Mouse (Mus musculus) liver, adult 2 months (tissue): Measurements from ENCODE around the gene Sec24c.

Experiments used
- CTCF ChIP-seq: fragments of 200-500 bp; IDR thresholded peaks from 2 replicates; pipeline ENCODE4 v1.5.1; 2011; ENCODE audit warnings: low read depth, low read length, control low read depth
- POLR2A ChIP-seq: fragments of 200-500 bp; IDR thresholded peaks from 2 replicates; pipeline ENCODE4 v1.6.1; 2011; ENCODE audit warnings: low read length, control low read depth; ENCODE audit not compliant: insufficient read depth; ENCODE audit errors: extremely low read depth

- TF ChIP-seq CTCF (no peak), POLR2A (no peak)
Measured at GRCm38 (mm10) chr14:20693589-20694101, 19.5 kb downstream of the Sec24c start.
